Mouse (Mus musculus): Measurements from ENCODE around the gene Abi3bp. TPM values are rescaled to one million over a fixed set of nuclear protein-coding genes. Genes with fewer than 3 reads are reported as not detected.

Gene Abi3bp
- polyA plus RNA-seq, 1 experiment from 2014 or later: 18.6 TPM

GRCm38 (mm10) chr16:56478575-56479191 lies 1.0 kb downstream of the Abi3bp start:
- H3K4me3 ChIP-seq: peak overlapping the region; percentile 35
- no peaks in the 10 kb centered on the region for H3K4me1 ChIP-seq
- no peaks in the 10 kb centered on the region for H3K36me3 ChIP-seq
- H3K27me3 ChIP-seq: no peaks in the 10 kb centered on the region
- 14% methylated on average over 12 of the region's 12 CpGs for WGBS
- no peak overlapping the region for H3K9ac ChIP-seq
- H3K4me2 ChIP-seq: peak overlapping the region; percentile 51
- H3K9me3 ChIP-seq: no peaks in the 10 kb centered on the region
- 0 out of 2 replicates have a peak, but pooled peaks have one; percentile 51 for ATAC-seq (ENCODE audit: borderline replicate concordance, extremely low read depth, low FRiP score, low TSS enrichment)
- peak overlapping the region; percentile 37 for H3K27ac ChIP-seq

GRCm38 (mm10) chr16:56483466-56483865 lies 5.8 kb downstream of the Abi3bp start:
- Histone ChIP-seq H3K4me2 (no peak overlapping the region), H3K4me1 (peaks cover 7% of the 10 kb centered on the region), H3K9ac (no peak overlapping the region), H3K27ac (no peak overlapping the region), H3K36me3 (no peaks in the 10 kb centered on the region), H3K9me3 (no peaks in the 10 kb centered on the region), H3K4me3 (no peak overlapping the region), H3K27me3 (no peaks in the 10 kb centered on the region)
- ATAC-seq (ENCODE audit: borderline replicate concordance, extremely low read depth, low FRiP score, low TSS enrichment): no peak
- 83% methylated on average over 10 of the region's 10 CpGs for WGBS

GRCm38 (mm10) chr16:56486461-56486860 lies 8.8 kb downstream of the Abi3bp start:
- WGBS: 35% methylated on average over 4 of the region's 4 CpGs
- Histone ChIP-seq H3K4me1 (peaks cover 7% of the 10 kb centered on the region), H3K27ac (0 out of 2 replicates have a peak overlapping the region, but pooled peaks have one; percentile 12), H3K9ac (no peak overlapping the region), H3K4me2 (0 out of 2 replicates have a peak overlapping the region, but pooled peaks have one; percentile 26), H3K9me3 (no peaks in the 10 kb centered on the region), H3K4me3 (no peak overlapping the region), H3K27me3 (no peaks in the 10 kb centered on the region), H3K36me3 (no peaks in the 10 kb centered on the region)
- ATAC-seq (ENCODE audit: borderline replicate concordance, extremely low read depth, low FRiP score, low TSS enrichment): peak; percentile 89

GRCm38 (mm10) chr16:56490861-56491260 lies 13.2 kb downstream of the Abi3bp start:
- Histone ChIP-seq H3K27ac (no peak overlapping the region), H3K27me3 (no peaks in the 10 kb centered on the region), H3K4me3 (no peak overlapping the region), H3K9me3 (no peaks in the 10 kb centered on the region), H3K4me2 (no peak overlapping the region), H3K36me3 (no peaks in the 10 kb centered on the region), H3K9ac (no peak overlapping the region), H3K4me1 (peaks cover 7% of the 10 kb centered on the region)
- no peak for ATAC-seq (ENCODE audit: borderline replicate concordance, extremely low read depth, low FRiP score, low TSS enrichment)
- WGBS: 66% methylated on average over 3 of the region's 3 CpGs

- H3K9ac ChIP-seq: no peak overlapping the region
- no peak overlapping the region for H3K4me3 ChIP-seq
- 0 out of 2 replicates have a peak, but pooled peaks cover 2% of the 10 kb centered on the region for H3K4me1 ChIP-seq
- no peaks in the 10 kb centered on the region for H3K27me3 ChIP-seq
- H3K27ac ChIP-seq: peak overlapping the region; percentile 25; the same call in 1 of the 2 replicates
- WGBS: 35% methylated on average over 4 of the region's 4 CpGs
- H3K36me3 ChIP-seq: no peaks in the 10 kb centered on the region
- H3K9me3 ChIP-seq: no peaks in the 10 kb centered on the region
- no peak overlapping the region for H3K4me2 ChIP-seq
- ATAC-seq (ENCODE audit: borderline replicate concordance, extremely low read depth, low FRiP score, low TSS enrichment): no peak; the same call in 1 of the 2 replicates
These were observed 17.6 kb downstream of the Abi3bp start for GRCm38 (mm10) chr16:56495266-56495665.

GRCm38 (mm10) chr16:56496743-56497142 lies 19.1 kb downstream of the Abi3bp start:
- H3K27me3 ChIP-seq: no peaks in the 10 kb centered on the region
- H3K36me3 ChIP-seq: no peaks in the 10 kb centered on the region
- WGBS: 40% methylated on average over 4 of the region's 4 CpGs
- peaks cover 7% of the 10 kb centered on the region for H3K4me1 ChIP-seq
- H3K9me3 ChIP-seq: no peaks in the 10 kb centered on the region
- H3K4me2 ChIP-seq: no peak overlapping the region
- no peak overlapping the region for H3K4me3 ChIP-seq
- ATAC-seq (ENCODE audit: borderline replicate concordance, extremely low read depth, low FRiP score, low TSS enrichment): no peak
- H3K27ac ChIP-seq: no peak overlapping the region
- no peak overlapping the region for H3K9ac ChIP-seq

- 23% methylated on average over 1 of the region's 1 CpGs for WGBS
- Histone ChIP-seq H3K27me3 (no peaks in the 10 kb centered on the region), H3K9me3 (no peaks in the 10 kb centered on the region), H3K4me1 (peaks cover 14% of the 10 kb centered on the region), H3K27ac (no peak overlapping the region), H3K4me3 (no peak overlapping the region), H3K9ac (no peak overlapping the region), H3K4me2 (no peak overlapping the region), H3K36me3 (no peaks in the 10 kb centered on the region)
- ATAC-seq (ENCODE audit: borderline replicate concordance, extremely low read depth, low FRiP score, low TSS enrichment): no peak
These were observed 21.0 kb downstream of the Abi3bp start for GRCm38 (mm10) chr16:56498680-56499079.

GRCm38 (mm10) chr16:56500441-56500840 lies 22.8 kb downstream of the Abi3bp start:
- WGBS: 58% methylated on average over 3 of the region's 3 CpGs
- Histone ChIP-seq H3K27me3 (no peaks in the 10 kb centered on the region), H3K4me3 (no peak overlapping the region), H3K9me3 (no peaks in the 10 kb centered on the region), H3K4me2 (no peak overlapping the region), H3K4me1 (peaks cover 19% of the 10 kb centered on the region), H3K27ac (no peak overlapping the region), H3K9ac (no peak overlapping the region), H3K36me3 (no peaks in the 10 kb centered on the region)
- ATAC-seq (ENCODE audit: borderline replicate concordance, extremely low read depth, low FRiP score, low TSS enrichment): no peak

GRCm38 (mm10) chr16:56501101-56501500 lies 23.4 kb downstream of the Abi3bp start:
- ATAC-seq (ENCODE audit: borderline replicate concordance, extremely low read depth, low FRiP score, low TSS enrichment): peak; percentile 67; the same call in 1 of the 2 replicates
- 43% methylated on average over 6 of the region's 6 CpGs for WGBS
- Histone ChIP-seq H3K36me3 (no peaks in the 10 kb centered on the region), H3K9ac (no peak overlapping the region), H3K27ac (0 out of 2 replicates have a peak overlapping the region, but pooled peaks have one; percentile 29), H3K9me3 (no peaks in the 10 kb centered on the region), H3K27me3 (no peaks in the 10 kb centered on the region), H3K4me1 (peaks cover 19% of the 10 kb centered on the region), H3K4me3 (no peak overlapping the region), H3K4me2 (no peak overlapping the region)

GRCm38 (mm10) chr16:56501513-56501912 lies 23.8 kb downstream of the Abi3bp start:
- peaks cover 19% of the 10 kb centered on the region for H3K4me1 ChIP-seq
- no peak overlapping the region for H3K9ac ChIP-seq
- peak; percentile 90 for ATAC-seq (ENCODE audit: borderline replicate concordance, extremely low read depth, low FRiP score, low TSS enrichment)
- H3K27me3 ChIP-seq: no peaks in the 10 kb centered on the region
- H3K9me3 ChIP-seq: no peaks in the 10 kb centered on the region
- no peak overlapping the region for H3K4me3 ChIP-seq
- 0 out of 2 replicates have a peak overlapping the region, but pooled peaks have one; percentile 12 for H3K27ac ChIP-seq
- WGBS: 25% methylated on average over 2 of the region's 2 CpGs
- H3K4me2 ChIP-seq: no peak overlapping the region
- no peaks in the 10 kb centered on the region for H3K36me3 ChIP-seq

GRCm38 (mm10) chr16:56502134-56502533 lies 24.5 kb downstream of the Abi3bp start:
- no peak overlapping the region for H3K4me3 ChIP-seq
- peak overlapping the region; percentile 12; the same call in 1 of the 2 replicates for H3K27ac ChIP-seq
- 68% methylated on average over 3 of the region's 3 CpGs for WGBS
- no peak for ATAC-seq (ENCODE audit: borderline replicate concordance, extremely low read depth, low FRiP score, low TSS enrichment)
- peaks cover 19% of the 10 kb centered on the region for H3K4me1 ChIP-seq
- H3K4me2 ChIP-seq: no peak overlapping the region
- H3K36me3 ChIP-seq: no peaks in the 10 kb centered on the region
- no peaks in the 10 kb centered on the region for H3K9me3 ChIP-seq
- H3K9ac ChIP-seq: no peak overlapping the region
- H3K27me3 ChIP-seq: no peaks in the 10 kb centered on the region

GRCm38 (mm10) chr16:56503941-56504340 lies 26.3 kb downstream of the Abi3bp start:
- Histone ChIP-seq H3K4me1 (peaks cover 17% of the 10 kb centered on the region), H3K27ac (no peak overlapping the region), H3K36me3 (no peaks in the 10 kb centered on the region), H3K9me3 (no peaks in the 10 kb centered on the region), H3K27me3 (no peaks in the 10 kb centered on the region), H3K4me3 (no peak overlapping the region), H3K4me2 (no peak overlapping the region), H3K9ac (no peak overlapping the region)
- 58% methylated on average over 2 of the region's 2 CpGs for WGBS
- ATAC-seq (ENCODE audit: borderline replicate concordance, extremely low read depth, low FRiP score, low TSS enrichment): no peak
